Comparison of ENCODE assay signal across 18 mouse cellular contexts in the genomic region with DNA sequence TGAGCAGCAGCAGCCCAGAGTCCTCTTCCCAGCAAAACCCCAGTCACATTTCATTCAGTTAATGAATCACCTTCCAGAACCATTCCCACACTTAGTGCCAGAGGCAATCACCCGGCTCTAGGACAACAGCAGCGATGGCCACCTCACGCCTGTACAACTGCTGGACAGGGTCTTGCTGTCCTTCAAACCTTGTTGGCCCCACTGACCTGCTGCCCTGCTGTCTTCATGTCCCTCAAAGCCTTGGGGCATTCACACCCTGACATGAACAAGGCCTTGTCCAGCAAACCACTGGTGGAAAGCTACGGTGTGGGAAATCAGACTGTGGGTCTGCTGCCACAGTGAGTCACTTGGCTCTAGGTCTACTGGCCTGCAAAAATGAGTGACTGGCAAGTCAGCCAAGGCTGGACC. TPM values are rescaled to one million over a fixed set of nuclear protein-coding genes. Genes with fewer than 3 reads are reported as not detected.
DNase-seq lines count a peak whose midpoint lies in the region; ATAC-seq and TF ChIP-seq lines count a peak whose summit lies in the region.
"Had no signal": no experiment of that assay in that cellular context is flagged by ENCODE, and none has a peak within 500 bp of the region (broad histone marks: within the 10 kb centered on the region; RNA-seq: fewer than 3 reads in every experiment).

No protein-coding gene starts in this region.

- H3K27ac ChIP-seq in heart, embryonic 10.5 days, result no peak overlapping the region
- H3K27ac ChIP-seq: heart, embryonic 15.5 days; hindbrain, embryonic 10.5 days; macrophage; midbrain, embryonic 12.5 days; neural tube, embryonic 15.5 days had no signal

- ATAC-seq in megakaryocyte progenitor cell, adult 5-6 weeks (replicated peaks; ENCODE audit: poor library complexity), result no peak
- ATAC-seq: forebrain, embryonic 14.5 days had no signal

- peak overlapping the region; percentile 20 for H3K4me2 ChIP-seq in myocyte (ENCODE audit: low read depth)
- H3K4me2 ChIP-seq: heart, embryonic 15.5 days; midbrain, embryonic 12.5 days; neural tube, embryonic 15.5 days had no signal

- H3K4me1 ChIP-seq in heart, embryonic 10.5 days, result peaks cover 18% of the 10 kb centered on the region

- H3K36me3 ChIP-seq in heart, embryonic 10.5 days, result peaks cover 31% of the 10 kb centered on the region
- peaks cover 27% of the 10 kb centered on the region for H3K36me3 ChIP-seq in myocyte (ENCODE audit: control insufficient read depth, insufficient read depth)

- H3K27me3 ChIP-seq in heart, embryonic 10.5 days (ENCODE audit: insufficient read depth, poor library complexity, severe bottlenecking), result no peaks in the 10 kb centered on the region
- H3K27me3 ChIP-seq in myocyte (ENCODE audit: control insufficient read depth, insufficient read depth, insufficient read length), result no peaks in the 10 kb centered on the region
- H3K27me3 ChIP-seq: heart, embryonic 15.5 days; midbrain, embryonic 12.5 days; neural tube, embryonic 15.5 days had no signal

- DNase-seq in heart, adult 18-20 months, result peak; percentile 34 to 49
- DNase-seq in heart, embryonic 10.5 days (ENCODE audit: low spot score), result no peak
- DNase-seq in adrenal gland, postnatal 14 days, result peak; percentile 56
- DNase-seq in kidney, adult 9 months, result peak; percentile 66
- DNase-seq in lung, postnatal 14 days, result no peak
- no peak for DNase-seq in thymus, postnatal 0 days (ENCODE audit: low spot score)
- DNase-seq: cerebellum, postnatal 10 days; layer of hippocampus, postnatal 36 days; liver; lung, adult 2 months had no signal

- TF ChIP-seq POLR2A in myocyte (IDR thresholded peaks at IDR 0.05; ENCODE audit: insufficient read length, low read depth), result no peak

- no peaks in the 10 kb centered on the region for H3K9me3 ChIP-seq in heart, embryonic 10.5 days
- H3K9me3 ChIP-seq: heart, embryonic 15.5 days; hindbrain, embryonic 10.5 days; midbrain, embryonic 12.5 days; neural tube, embryonic 15.5 days had no signal

- H3ac ChIP-seq in myocyte (ENCODE audit: control insufficient read depth, insufficient read length), result no peak overlapping the region

- 93% methylated on average over 4 of the region's 4 CpGs for WGBS in heart, embryonic 10.5 days

- no peak overlapping the region for H3K4me3 ChIP-seq in heart, embryonic 10.5 days
- no peak overlapping the region for H3K4me3 ChIP-seq in myocyte
- H3K4me3 ChIP-seq: heart, embryonic 15.5 days; hindbrain, embryonic 10.5 days; midbrain, embryonic 12.5 days; neural tube, embryonic 15.5 days had no signal

- peaks cover 84% of the 10 kb centered on the region for H3K79me2 ChIP-seq in myocyte (ENCODE audit: control insufficient read depth, insufficient read depth)

TF ChIP-seq in myocyte, 11 proteins besides CTCF, POLR2A, EP300 and RAD21:
- TF ChIP-seq POLR2AphosphoS2 (IDR thresholded peaks at IDR 0.05; ENCODE audit: insufficient read length, low read depth), result no peak
- no peak for TF ChIP-seq MAX (IDR thresholded peaks at IDR 0.05; ENCODE audit: low read depth)
- no peak for TF ChIP-seq MYOD1 (IDR thresholded peaks at IDR 0.05; ENCODE audit: control insufficient read depth in 1 of 3, insufficient read length in 2 of 3, low read depth in 2 of 3)
- TF ChIP-seq USF1 (IDR thresholded peaks at IDR 0.05; ENCODE audit: low read depth), result no peak
- no peak for TF ChIP-seq SRF (IDR thresholded peaks at IDR 0.05; ENCODE audit: control insufficient read depth, insufficient read length, low read depth)
- TF ChIP-seq MYOG (IDR thresholded peaks at IDR 0.05; ENCODE audit: control insufficient read depth in 1 of 3, insufficient read depth in 1 of 3, insufficient read length in 2 of 3, low read depth in 2 of 3), result no peak
- TF ChIP-seq E2F4 (IDR thresholded peaks at IDR 0.05; ENCODE audit: insufficient read depth), result no peak
- no peak for TF ChIP-seq TCF12 (IDR thresholded peaks at IDR 0.05; ENCODE audit: insufficient read depth, poor library complexity, severe bottlenecking)
- TF ChIP-seq CEBPB (IDR thresholded peaks at IDR 0.05; ENCODE audit: insufficient read depth, poor library complexity, severe bottlenecking), result no peak
- TF ChIP-seq TCF3 (IDR thresholded peaks at IDR 0.05; ENCODE audit: insufficient read length, low read depth), result no peak
- no peak for TF ChIP-seq REST (IDR thresholded peaks at IDR 0.05; ENCODE audit: insufficient read depth, insufficient read length)

RNA-seq across cellular contexts. Expression of a gene that starts 6.2 kb away (rescaled TPM):
- total RNA-seq in heart, adult 18-20 months (2021), result 10 to 100 TPM; 15.7 to 17.6 TPM
- 29.7 and 30.9 TPM in 2 replicates for polyA plus RNA-seq in heart, embryonic 10.5 days (2016; fragmentation: Nextera tagmentation; extraction: Ambion mirVana)
- 21.8 and 24.4 TPM in 2 replicates for total RNA-seq in adrenal gland, postnatal 14 days (2021)
- polyA plus RNA-seq in myocyte (2012; fragmentation: generic; extraction: Trizol), result 40.4 TPM
- 58.1 and 59.1 TPM in 2 replicates for polyA plus RNA-seq in thymus, postnatal 0 days (2015; fragmentation: Nextera tagmentation; extraction: Ambion mirVana)
- 9.7 and 10.8 TPM in 2 replicates for total RNA-seq in megakaryocyte progenitor cell, adult 5-6 weeks (2015)
- 13.7 and 14.2 TPM in 2 replicates for total RNA-seq in megakaryocyte progenitor cell, adult 5-6 weeks (2017)

RNA-seq across cellular contexts. Expression of a gene that starts 17.1 kb away (rescaled TPM):
- 100 to 1,000 TPM; 223 to 241 TPM for total RNA-seq in heart, adult 18-20 months (2021)
- polyA plus RNA-seq in heart, embryonic 10.5 days (2016; fragmentation: Nextera tagmentation; extraction: Ambion mirVana), result 336 and 382 TPM in 2 replicates
- 312 and 335 TPM in 2 replicates for total RNA-seq in adrenal gland, postnatal 14 days (2021)
- polyA plus RNA-seq in myocyte (2012; fragmentation: generic; extraction: Trizol), result 513 TPM
- polyA plus RNA-seq in thymus, postnatal 0 days (2015; fragmentation: Nextera tagmentation; extraction: Ambion mirVana), result 466 and 515 TPM in 2 replicates
- total RNA-seq in megakaryocyte progenitor cell, adult 5-6 weeks (2015), result 141 and 144 TPM in 2 replicates
- 95.5 and 128 TPM in 2 replicates for total RNA-seq in megakaryocyte progenitor cell, adult 5-6 weeks (2017)

RNA-seq across cellular contexts. Expression of a gene that starts 34.1 kb away (rescaled TPM):
- total RNA-seq in heart, adult 18-20 months (2021), result 1 to 10 TPM in 1 of 2 experiments, under 1 TPM in 1; 0.55 to 1.4 TPM
- 1.6 and 3.7 TPM in 2 replicates for polyA plus RNA-seq in heart, embryonic 10.5 days (2016; fragmentation: Nextera tagmentation; extraction: Ambion mirVana)
- 4.7 and 5.0 TPM in 2 replicates for total RNA-seq in adrenal gland, postnatal 14 days (2021)
- polyA plus RNA-seq in myocyte (2012; fragmentation: generic; extraction: Trizol), result 8.7 TPM
- 0.53 and 1.0 TPM in 2 replicates for polyA plus RNA-seq in thymus, postnatal 0 days (2015; fragmentation: Nextera tagmentation; extraction: Ambion mirVana)
- total RNA-seq in megakaryocyte progenitor cell, adult 5-6 weeks (2015), result 0.42 and 0.86 TPM in 2 replicates
- 0.12 and 9.3 TPM in 2 replicates for total RNA-seq in megakaryocyte progenitor cell, adult 5-6 weeks (2017)

RNA-seq across cellular contexts. Expression of a gene that starts 34.5 kb away (rescaled TPM):
- 10 to 100 TPM; 55.9 to 72.5 TPM for total RNA-seq in heart, adult 18-20 months (2021)
- polyA plus RNA-seq in heart, embryonic 10.5 days (2016; fragmentation: Nextera tagmentation; extraction: Ambion mirVana), result 160 and 170 TPM in 2 replicates
- total RNA-seq in adrenal gland, postnatal 14 days (2021), result 56.6 and 58.1 TPM in 2 replicates
- polyA plus RNA-seq in myocyte (2012; fragmentation: generic; extraction: Trizol), result 108 TPM
- polyA plus RNA-seq in thymus, postnatal 0 days (2015; fragmentation: Nextera tagmentation; extraction: Ambion mirVana), result 184 and 191 TPM in 2 replicates
- total RNA-seq in megakaryocyte progenitor cell, adult 5-6 weeks (2015), result 48.1 and 56.5 TPM in 2 replicates
- total RNA-seq in megakaryocyte progenitor cell, adult 5-6 weeks (2017), result 29.6 and 35.4 TPM in 2 replicates

RNA-seq across cellular contexts. Expression of a gene that starts 39.0 kb away (rescaled TPM):
- total RNA-seq in heart, adult 18-20 months (2021), result 1 to 10 TPM; 1.1 to 2.3 TPM
- polyA plus RNA-seq in heart, embryonic 10.5 days (2016; fragmentation: Nextera tagmentation; extraction: Ambion mirVana), result 4.2 and 6.0 TPM in 2 replicates
- 4.4 and 36.5 TPM in 2 replicates for total RNA-seq in adrenal gland, postnatal 14 days (2021)
- 0.74 TPM for polyA plus RNA-seq in myocyte (2012; fragmentation: generic; extraction: Trizol)
- polyA plus RNA-seq in thymus, postnatal 0 days (2015; fragmentation: Nextera tagmentation; extraction: Ambion mirVana), result 5.6 and 6.4 TPM in 2 replicates
- 2.6 and 5.6 TPM in 2 replicates for total RNA-seq in megakaryocyte progenitor cell, adult 5-6 weeks (2015)
- 0.81 and 3.8 TPM in 2 replicates for total RNA-seq in megakaryocyte progenitor cell, adult 5-6 weeks (2017)

Comparison
In these comparisons a context has a peak if more than half of its experiments do, and no peak if none do; other contexts are left out.
1. DNase-seq: peak in heart, adult 18-20 months (2 of 2), adrenal gland, postnatal 14 days (single experiment) and kidney, adult 9 months (single experiment); none in heart, embryonic 10.5 days (single experiment), lung, postnatal 14 days (single experiment) and thymus, postnatal 0 days (single experiment).